In the genomic region with DNA sequence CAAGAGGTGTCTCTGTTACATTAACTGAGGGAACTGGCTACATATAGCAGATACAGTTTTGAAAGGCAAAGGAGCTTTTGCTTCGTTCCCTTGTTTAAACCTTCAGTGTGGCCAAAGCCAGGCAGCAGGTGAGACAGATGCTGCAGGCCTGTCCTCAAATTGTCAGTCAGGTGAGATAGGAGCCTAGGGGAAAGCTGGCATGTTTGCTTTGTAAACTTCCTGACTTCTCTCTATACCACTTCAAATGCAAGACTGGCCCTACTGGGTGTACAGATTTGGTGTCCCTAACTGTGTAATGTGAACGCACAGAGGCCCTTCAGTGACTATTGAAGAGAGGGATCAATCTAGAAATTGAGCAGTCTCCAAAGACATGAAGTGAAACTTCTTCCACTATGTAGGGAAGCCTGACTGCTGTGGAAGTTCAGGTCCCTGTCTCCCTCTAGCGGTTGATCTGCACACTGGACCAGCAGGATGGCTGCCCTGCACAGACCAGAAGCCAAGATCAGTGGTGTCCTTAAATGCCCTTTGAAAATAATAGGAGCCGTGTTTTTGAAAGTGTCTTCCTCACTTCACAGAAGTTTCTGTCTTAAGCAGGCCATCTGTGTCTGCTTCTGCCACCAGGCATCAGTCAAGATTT, we compare ENCODE assay signal across 8 mouse cellular contexts. TPM values are rescaled to one million over a fixed set of nuclear protein-coding genes. Genes with fewer than 3 reads are reported as not detected.
DNase-seq lines count a peak whose midpoint lies in the region; ATAC-seq and TF ChIP-seq lines count a peak whose summit lies in the region.

No protein-coding gene starts in this region.

- TF ChIP-seq EP300 in liver, postnatal 0 days (IDR thresholded peaks at IDR 0.05; ENCODE audit: low read depth) = no peak

- no peak overlapping the region for H3K9ac ChIP-seq in ES-E14 (ENCODE audit: insufficient read depth, low read depth, low read length, poor library complexity, severe bottlenecking)
- no peak overlapping the region for H3K9ac ChIP-seq in forebrain, embryonic 12.5 days
- H3K9ac ChIP-seq in liver, postnatal 0 days (replicated peaks) = no peak overlapping the region
- no peak overlapping the region for H3K9ac ChIP-seq in neural tube, embryonic 14.5 days (replicated peaks; ENCODE audit: low read depth, low read length)

- no peaks in the 10 kb centered on the region for H3K4me1 ChIP-seq in ES-E14 (ENCODE audit: control insufficient read depth in 2 of 2, insufficient read depth in 2 of 2, low read length in 2 of 2, poor library complexity in 1 of 2)
- H3K4me1 ChIP-seq in forebrain, embryonic 12.5 days = peaks cover under 1% of the 10 kb centered on the region; the same call in 1 of the 2 replicates
- H3K4me1 ChIP-seq in liver, postnatal 0 days (ENCODE audit: insufficient read depth) = 0 out of 2 replicates have a peak, but pooled peaks cover 5% of the 10 kb centered on the region
- H3K4me1 ChIP-seq in neural tube, embryonic 14.5 days (ENCODE audit: control insufficient read depth, insufficient read depth, low read length) = no peaks in the 10 kb centered on the region

- no peak overlapping the region for H3K27ac ChIP-seq in ES-E14 (ENCODE audit: insufficient read depth, low read depth, low read length, poor library complexity, severe bottlenecking)
- H3K27ac ChIP-seq in forebrain, embryonic 12.5 days = no peak overlapping the region
- no peak overlapping the region for H3K27ac ChIP-seq in liver, postnatal 0 days (ENCODE audit: low read depth)
- H3K27ac ChIP-seq in neural tube, embryonic 14.5 days (ENCODE audit: low read depth, low read length) = no peak overlapping the region

- intact Hi-C loops in heart, postnatal 14 days (cut with DNase I) = loop anchor here (2.0 to 5.0 kb wide), 2 partner anchors 54 to 365 kb away; partner anchors contain the start of genes Enkur and Thnsl1

- peak; percentile 53 for DNase-seq in ES-E14 (ENCODE audit: low read depth, low spot score)
- peak; percentile 36 for DNase-seq in c-Kit-positive CD71-positive TER-119-negative erythroid progenitor cells, embryonic 14.5 days (ENCODE audit: low read depth)
- DNase-seq in heart, postnatal 14 days = peak; percentile 54 to 72
- DNase-seq in kidney, postnatal 36 days = peak; percentile 54 to 75
- peak; percentile 67 for DNase-seq in liver, postnatal 0 days
- DNase-seq in thymus, postnatal 14 days = peak; percentile 54

- H3K4me2 ChIP-seq in forebrain, embryonic 12.5 days = no peak overlapping the region
- no peak overlapping the region for H3K4me2 ChIP-seq in liver, postnatal 0 days (ENCODE audit: low read depth, low read length)
- H3K4me2 ChIP-seq in neural tube, embryonic 14.5 days (ENCODE audit: low read depth, low read length) = no peak overlapping the region

- 28% methylated on average over 4 of the region's 4 CpGs for WGBS in forebrain, embryonic 12.5 days
- 11% methylated on average over 4 of the region's 4 CpGs for WGBS in liver, postnatal 0 days (ENCODE audit: insufficient replicate concordance)
- WGBS in neural tube, embryonic 14.5 days = 23% methylated on average over 4 of the region's 4 CpGs

- no peak overlapping the region for H3K4me3 ChIP-seq in ES-E14 (ENCODE audit: insufficient read depth in 1 of 2, low read depth in 1 of 2, low read length in 2 of 2, poor library complexity in 1 of 2, severe bottlenecking in 1 of 2)
- no peak overlapping the region for H3K4me3 ChIP-seq in forebrain, embryonic 12.5 days (replicated peaks)
- no peak overlapping the region for H3K4me3 ChIP-seq in liver, postnatal 0 days (ENCODE audit: low read depth, low read length)
- H3K4me3 ChIP-seq in neural tube, embryonic 14.5 days (ENCODE audit: low read depth, low read length) = no peak overlapping the region

- peak; percentile 94 for TF ChIP-seq CTCF in liver, postnatal 0 days (IDR thresholded peaks at IDR 0.05; ENCODE audit: low read depth)

- H3K9me3 ChIP-seq in ES-E14 (ENCODE audit: control insufficient read depth, insufficient read depth, low read depth, low read length) = no peaks in the 10 kb centered on the region
- H3K9me3 ChIP-seq in forebrain, embryonic 12.5 days = no peaks in the 10 kb centered on the region
- no peaks in the 10 kb centered on the region for H3K9me3 ChIP-seq in liver, postnatal 0 days (ENCODE audit: low read length)
- no peaks in the 10 kb centered on the region for H3K9me3 ChIP-seq in neural tube, embryonic 14.5 days (ENCODE audit: control insufficient read depth, low read length)

- H3K36me3 ChIP-seq in ES-E14 (ENCODE audit: control insufficient read depth, insufficient read depth, low read length, poor library complexity, severe bottlenecking) = no peaks in the 10 kb centered on the region
- no peaks in the 10 kb centered on the region for H3K36me3 ChIP-seq in forebrain, embryonic 12.5 days (replicated peaks)
- H3K36me3 ChIP-seq in liver, postnatal 0 days (replicated peaks; ENCODE audit: insufficient read depth, low read length) = no peaks in the 10 kb centered on the region
- no peaks in the 10 kb centered on the region for H3K36me3 ChIP-seq in neural tube, embryonic 14.5 days (ENCODE audit: control insufficient read depth, insufficient read depth, low read length)

- peak; percentile 91 for ATAC-seq in forebrain, embryonic 12.5 days (ENCODE audit: low FRiP score)
- peak; percentile 77 for ATAC-seq in liver, postnatal 0 days
- peak; percentile 92 for ATAC-seq in neural tube, embryonic 14.5 days (ENCODE audit: low read depth)

- in situ Hi-C loops in ES-E14 (cut with MboI; ENCODE audit: low sequenced_read_pairs in 2 of 2, unreplicated experiment in 2 of 2) = loop anchor here in 1 of 2 experiments (10.0 kb wide), 1 partner anchor 367 kb away; no protein-coding TSS in a partner anchor

- H3K27me3 ChIP-seq in forebrain, embryonic 12.5 days = no peaks in the 10 kb centered on the region
- no peaks in the 10 kb centered on the region for H3K27me3 ChIP-seq in liver, postnatal 0 days (ENCODE audit: insufficient read depth, low read length)
- H3K27me3 ChIP-seq in neural tube, embryonic 14.5 days (ENCODE audit: control insufficient read depth, insufficient read depth, low read length) = no peaks in the 10 kb centered on the region

TF ChIP-seq in ES-E14, 5 proteins besides CTCF, POLR2A, EP300 and RAD21:
- peak; percentile 94 for TF ChIP-seq ZC3H11A (IDR thresholded peaks at IDR 0.05; ENCODE audit: borderline replicate concordance, low read depth, low read length)
- TF ChIP-seq CHD2 (IDR thresholded peaks at IDR 0.05; ENCODE audit: low read depth, low read length) = no peak
TF ChIP-seq in ES-E14: peak in this region for 1.

RNA-seq across cellular contexts. Expression of gene Thnsl1, which starts 56.0 kb away (rescaled TPM):
- 7.3 and 9.4 TPM in 2 replicates for total RNA-seq in ES-E14 (2012; rRNA removed)
- polyA plus RNA-seq in forebrain, embryonic 12.5 days (2016; fragmentation: Nextera tagmentation; extraction: Ambion mirVana) = 20.3 and 22.2 TPM in 2 replicates
- total RNA-seq in heart, postnatal 14 days (2021) = 1 to 10 TPM; 5.0 to 5.5 TPM
- polyA plus RNA-seq in liver, postnatal 0 days (2015; fragmentation: Nextera tagmentation; extraction: Ambion mirVana) = 2.0 and 2.1 TPM in 2 replicates
- 21.3 and 24.8 TPM in 2 replicates for polyA plus RNA-seq in neural tube, embryonic 14.5 days (2014; fragmentation: Nextera tagmentation; extraction: Ambion mirVana)

RNA-seq across cellular contexts. Expression of gene Enkur, which starts 56.3 kb away (rescaled TPM):
- 0.31 TPM in 1 of 2 replicates, not detected in the other for total RNA-seq in ES-E14 (2012; rRNA removed)
- 1.3 and 2.3 TPM in 2 replicates for polyA plus RNA-seq in forebrain, embryonic 12.5 days (2016; fragmentation: Nextera tagmentation; extraction: Ambion mirVana)
- 1 to 10 TPM; 3.8 to 4.4 TPM for total RNA-seq in heart, postnatal 14 days (2021)
- polyA plus RNA-seq in liver, postnatal 0 days (2015; fragmentation: Nextera tagmentation; extraction: Ambion mirVana) = 0.14 and 0.19 TPM in 2 replicates
- 3.2 and 6.3 TPM in 2 replicates for polyA plus RNA-seq in neural tube, embryonic 14.5 days (2014; fragmentation: Nextera tagmentation; extraction: Ambion mirVana)
